Mouse (Mus musculus): ENCODE measurements around the gene Ss18l1.

DNA sequence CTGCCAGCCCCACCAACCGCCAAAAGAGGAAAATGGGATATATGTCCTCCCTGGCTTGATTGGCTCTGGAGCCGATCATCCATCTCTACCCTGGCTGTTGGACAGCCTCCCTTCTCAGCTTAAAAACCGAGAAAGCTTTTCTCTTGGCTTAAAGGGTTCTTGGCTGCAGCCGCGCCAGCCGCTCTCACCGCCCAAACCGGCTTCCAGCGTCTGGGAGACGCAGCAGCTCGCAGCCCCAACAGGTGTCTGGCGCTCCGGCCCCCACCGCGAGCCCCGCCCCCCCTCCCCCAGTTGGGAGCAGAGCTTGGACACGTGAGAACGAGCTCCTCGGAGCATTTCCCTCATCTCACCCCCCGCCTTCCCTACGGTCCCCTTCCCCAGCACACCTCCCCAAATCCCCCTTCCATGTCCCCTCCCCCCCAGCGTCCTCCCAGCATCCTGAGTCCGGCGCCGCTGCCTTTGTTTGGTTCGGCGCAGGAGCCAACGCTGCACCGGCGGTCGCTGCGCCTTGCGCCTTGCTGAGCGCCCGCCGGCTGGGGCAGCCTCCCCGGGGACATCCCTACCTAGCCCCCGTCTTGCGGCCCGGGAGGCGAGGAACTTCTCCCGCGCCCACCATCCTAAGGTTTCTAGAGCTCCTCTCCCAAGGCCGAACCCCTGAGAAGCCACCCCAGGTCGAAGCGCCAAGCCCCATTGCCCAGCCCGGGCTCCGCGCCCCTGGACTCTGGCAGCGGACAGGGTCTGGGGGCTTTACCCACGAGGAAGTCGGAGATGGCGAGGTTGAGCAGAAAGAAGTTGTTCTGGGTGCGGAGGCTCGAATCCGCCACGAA lies 61.1 kb downstream of the Ss18l1 start:
- no peak for TF ChIP-seq CTCF (conservative IDR thresholded peaks at IDR 0.05; ENCODE audit: insufficient read depth, insufficient read length, low read depth, low read length)
- no peak for TF ChIP-seq POLR2A (IDR thresholded peaks at IDR 0.05; ENCODE audit: low read depth, low read length)

Data from kidney, adult 2 months (tissue).